Mouse (Mus musculus) natural killer cell, adult 2 months (primary cell): ENCODE measurements around the gene Hs1bp3.

Experiments used
- DNase-seq, 2 experiments: peaks; one replicate each; pipeline ENCODE4 v3.0.0; 2022; ENCODE audit warnings: low spot score in 2 of 2

Hs1bp3 gene

GRCm38 (mm10) chr12:8301841-8302431, 11.3 kb upstream of the Hs1bp3 start, which contains the start of gene Gdf7:
Gene Gdf7, minus strand, starts transcription at chr12:8301954.
- peak in 1 of 2 experiments; percentile 15 for DNase-seq

- DNase-seq: no peak
These were observed 8.0 kb upstream of the Hs1bp3 start for GRCm38 (mm10) chr12:8305258-8305657.

- peak; percentile 32 to 50 for DNase-seq
These were observed 6.8 kb upstream of the Hs1bp3 start for GRCm38 (mm10) chr12:8306432-8306831.

GRCm38 (mm10) chr12:8306910-8307309, 6.3 kb upstream of the Hs1bp3 start:
- peak; percentile 25 to 53 for DNase-seq

GRCm38 (mm10) chr12:8310992-8311391, 2.2 kb upstream of the Hs1bp3 start:
- no peak for DNase-seq

- no peak for DNase-seq
These were observed 966 bp upstream of the Hs1bp3 start for GRCm38 (mm10) chr12:8312266-8312665.

- DNase-seq: peak; percentile 12 to 26
These were observed 541 bp downstream of the Hs1bp3 start for GRCm38 (mm10) chr12:8313773-8314172.

- DNase-seq: no peak
These were observed 3.3 kb downstream of the Hs1bp3 start for GRCm38 (mm10) chr12:8316541-8316940.

- DNase-seq: peak; percentile 48 to 67
These were observed 7.0 kb downstream of the Hs1bp3 start for GRCm38 (mm10) chr12:8320084-8320713.

GRCm38 (mm10) chr12:8321506-8321905, 8.3 kb downstream of the Hs1bp3 start:
- no peak for DNase-seq

GRCm38 (mm10) chr12:8324086-8324485, 10.9 kb downstream of the Hs1bp3 start:
- DNase-seq: no peak

- DNase-seq: no peak
These were observed 12.2 kb downstream of the Hs1bp3 start for GRCm38 (mm10) chr12:8325245-8325942.

GRCm38 (mm10) chr12:8325943-8326522, 12.8 kb downstream of the Hs1bp3 start:
- no peak for DNase-seq

- DNase-seq: peak; percentile 84 to 88
These were observed 13.8 kb downstream of the Hs1bp3 start for GRCm38 (mm10) chr12:8326825-8327674.

- DNase-seq: no peak
These were observed 14.4 kb downstream of the Hs1bp3 start for GRCm38 (mm10) chr12:8327675-8328053.

GRCm38 (mm10) chr12:8329236-8329635, 16.0 kb downstream of the Hs1bp3 start:
- DNase-seq: no peak

GRCm38 (mm10) chr12:8331489-8332173, 18.4 kb downstream of the Hs1bp3 start:
- DNase-seq: no peak

GRCm38 (mm10) chr12:8332174-8332542, 18.9 kb downstream of the Hs1bp3 start:
- DNase-seq: no peak

- DNase-seq: no peak
These were observed 20.4 kb downstream of the Hs1bp3 start for GRCm38 (mm10) chr12:8333617-8334016.

- no peak for DNase-seq
These were observed 21.0 kb downstream of the Hs1bp3 start for GRCm38 (mm10) chr12:8334261-8334660.

GRCm38 (mm10) chr12:8335503-8335902, 22.3 kb downstream of the Hs1bp3 start:
- no peak for DNase-seq
